Mouse (Mus musculus) heart, postnatal 0 days (tissue): Measurements from ENCODE around the gene Prtg. TPM values are rescaled to one million over a fixed set of nuclear protein-coding genes. Genes with fewer than 3 reads are reported as not detected.

Source experiments
- ATAC-seq: fragments of 200-750 bp; cut with Nextera tagmentation; 2 replicates; pipeline ENCODE4 v1.8.0; 2017; ENCODE audit warnings: low read depth, moderate number of reproducible peaks, moderate library complexity; ENCODE audit not compliant: insufficient read depth
- DNase-seq: peaks from one replicate; pipeline ENCODE4 v3.0.0-alpha.2; 2016; ENCODE audit warnings: low spot score
- H3K27ac ChIP-seq: fragments of 300-500 bp; sonication (generic); 2 replicates; pipeline ENCODE4 v1.5.1; 2014; ENCODE audit warnings: low read depth, mild to moderate bottlenecking
- H3K27me3 ChIP-seq: fragments of 300-500 bp; sonication (generic); 2 replicates; pipeline ENCODE4 v1.6.1; 2014; ENCODE audit warnings: low read length, mixed read lengths; ENCODE audit not compliant: control insufficient read depth, insufficient read depth
- H3K36me3 ChIP-seq: fragments of 300-500 bp; sonication (generic); replicated peaks from 2 replicates; pipeline ENCODE4 v1.6.1; 2014; ENCODE audit warnings: low read length, mixed read lengths; ENCODE audit not compliant: control insufficient read depth, insufficient read depth
- H3K4me1 ChIP-seq: fragments of 300-500 bp; sonication (generic); 2 replicates; pipeline ENCODE4 v1.6.1; 2014; ENCODE audit warnings: antibody characterized with exemption; ENCODE audit not compliant: control insufficient read depth, insufficient read depth
- H3K4me2 ChIP-seq: fragments of 300-500 bp; sonication (generic); 2 replicates; pipeline ENCODE4 v1.6.1; 2014; ENCODE audit warnings: low read depth, mild to moderate bottlenecking, low read length, moderate library complexity
- H3K4me3 ChIP-seq: fragments of 300-500 bp; sonication (generic); 2 replicates; pipeline ENCODE4 v1.5.1; 2014; ENCODE audit warnings: low read depth, low read length
- H3K9ac ChIP-seq: fragments of 300-500 bp; sonication (generic); replicated peaks from 2 replicates; pipeline ENCODE4 v1.6.1; 2014; ENCODE audit warnings: low read depth, low read length, mixed read lengths
- H3K9me3 ChIP-seq: fragments of 300-500 bp; sonication (generic); replicated peaks from 2 replicates; pipeline ENCODE4 v1.6.1; 2016; ENCODE audit warnings: low read length; ENCODE audit not compliant: control insufficient read depth
- CTCF ChIP-seq: IDR thresholded peaks from 2 replicates; pipeline ENCODE4 v1.5.1; 2016; ENCODE audit warnings: antibody characterized with exemption, control low read depth, low read depth
- EP300 ChIP-seq: IDR thresholded peaks from 2 replicates; pipeline ENCODE4 v1.6.1; 2016; ENCODE audit warnings: antibody characterized with exemption, low read depth
- WGBS: fragments of 180-500 bp; shearing (Covaris S2); extraction: QIAGEN DNeasy Blood & Tissue Kit; methylation state at CpG from one replicate; pipeline ENCODE4 v1.1.7; 2014; 5-methylcytosine and 5-hydroxymethylcytosine counted together
- polyA plus RNA-seq: library from polyadenylated mRNA; unstranded; fragments of >200 nt; fragmentation: Nextera tagmentation; extraction: Ambion mirVana; gene quantifications from 2 replicates; pipeline ENCODE4 v1.2.1, GENCODE M21; 2015
- total RNA-seq: library from RNA; depleted of rRNA; stranded (reverse); fragments of >200 nt; gene quantifications from 2 replicates; pipeline ENCODE4 v1.2.3, GENCODE M21; 2014; ENCODE audit warnings: low replicate concordance; rRNA removed

Gene Prtg
- total and polyA plus RNA-seq, 2 experiments from 2014 or later, result 0.04 to 0.31 TPM

DNA sequence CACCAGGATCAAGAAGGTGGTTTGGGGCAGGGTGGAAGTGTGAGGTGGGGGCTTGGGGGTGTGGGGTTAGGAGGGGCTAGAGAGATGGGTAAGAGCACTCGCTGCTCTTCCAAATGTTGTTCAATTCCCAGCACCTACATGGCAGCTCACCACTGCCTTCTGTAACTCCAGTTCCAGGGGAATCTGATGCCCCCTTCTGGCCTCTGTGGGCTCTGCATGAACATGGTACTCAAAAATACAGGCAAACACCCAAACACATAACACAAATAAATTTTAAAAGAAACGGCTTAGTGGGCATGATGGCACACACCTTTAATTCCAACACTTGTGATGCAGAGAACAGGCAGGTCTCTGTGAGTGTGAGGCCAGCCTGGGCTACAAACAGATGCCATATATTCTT, 148.1 kb downstream of the Prtg start:
- H3K36me3 ChIP-seq, result no peaks in the 10 kb centered on the region

DNA sequence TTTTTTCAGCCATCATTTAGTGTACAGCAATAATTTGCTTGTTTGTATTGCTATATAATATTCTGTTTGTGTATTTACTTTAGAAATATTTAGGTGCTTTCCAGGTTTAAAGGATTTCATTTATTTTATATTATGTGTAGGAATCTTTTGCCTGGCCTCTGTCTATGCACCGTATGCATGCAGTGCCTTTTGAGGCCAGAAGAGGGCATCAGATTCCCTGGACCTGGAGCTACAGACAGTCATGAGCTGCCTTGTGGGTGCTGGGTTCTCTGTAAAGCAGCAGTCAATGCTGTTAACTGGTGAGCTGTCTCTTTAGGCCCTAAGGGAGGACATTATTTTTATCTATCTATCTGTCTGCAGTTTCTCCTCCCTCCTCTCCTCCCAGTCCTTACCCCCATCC, 148.9 kb downstream of the Prtg start:
- WGBS, result 17% methylated on average over 1 of the region's 1 CpGs
- Histone ChIP-seq H3K4me3 (no peak overlapping the region), H3K36me3 (no peaks in the 10 kb centered on the region), H3K9me3 (no peaks in the 10 kb centered on the region), H3K4me1 (no peaks in the 10 kb centered on the region; the same call in 1 of the 2 replicates), H3K27ac (no peak overlapping the region), H3K27me3 (no peaks in the 10 kb centered on the region), H3K4me2 (no peak overlapping the region), H3K9ac (no peak overlapping the region)
- DNase-seq, result no peak
- ATAC-seq, result no peak; the same call in 1 of the 2 replicates
- no peak for TF ChIP-seq EP300
- peak; percentile 68 for TF ChIP-seq CTCF

More for the DNA sequence above, 148.1 kb downstream of the Prtg start:
- WGBS, result 63% methylated on average over 2 of the region's 2 CpGs
- no peak overlapping the region for H3K4me3 ChIP-seq
- H3K9ac ChIP-seq, result no peak overlapping the region
- no peak overlapping the region for H3K4me2 ChIP-seq
- no peak for DNase-seq
- no peaks in the 10 kb centered on the region for H3K9me3 ChIP-seq
- TF ChIP-seq CTCF (peak; percentile 26; the same call in 1 of the 2 replicates), EP300 (no peak)
- no peak overlapping the region for H3K27ac ChIP-seq
- H3K27me3 ChIP-seq, result no peaks in the 10 kb centered on the region
- no peaks in the 10 kb centered on the region; the same call in 1 of the 2 replicates for H3K4me1 ChIP-seq
- no peak for ATAC-seq

DNA sequence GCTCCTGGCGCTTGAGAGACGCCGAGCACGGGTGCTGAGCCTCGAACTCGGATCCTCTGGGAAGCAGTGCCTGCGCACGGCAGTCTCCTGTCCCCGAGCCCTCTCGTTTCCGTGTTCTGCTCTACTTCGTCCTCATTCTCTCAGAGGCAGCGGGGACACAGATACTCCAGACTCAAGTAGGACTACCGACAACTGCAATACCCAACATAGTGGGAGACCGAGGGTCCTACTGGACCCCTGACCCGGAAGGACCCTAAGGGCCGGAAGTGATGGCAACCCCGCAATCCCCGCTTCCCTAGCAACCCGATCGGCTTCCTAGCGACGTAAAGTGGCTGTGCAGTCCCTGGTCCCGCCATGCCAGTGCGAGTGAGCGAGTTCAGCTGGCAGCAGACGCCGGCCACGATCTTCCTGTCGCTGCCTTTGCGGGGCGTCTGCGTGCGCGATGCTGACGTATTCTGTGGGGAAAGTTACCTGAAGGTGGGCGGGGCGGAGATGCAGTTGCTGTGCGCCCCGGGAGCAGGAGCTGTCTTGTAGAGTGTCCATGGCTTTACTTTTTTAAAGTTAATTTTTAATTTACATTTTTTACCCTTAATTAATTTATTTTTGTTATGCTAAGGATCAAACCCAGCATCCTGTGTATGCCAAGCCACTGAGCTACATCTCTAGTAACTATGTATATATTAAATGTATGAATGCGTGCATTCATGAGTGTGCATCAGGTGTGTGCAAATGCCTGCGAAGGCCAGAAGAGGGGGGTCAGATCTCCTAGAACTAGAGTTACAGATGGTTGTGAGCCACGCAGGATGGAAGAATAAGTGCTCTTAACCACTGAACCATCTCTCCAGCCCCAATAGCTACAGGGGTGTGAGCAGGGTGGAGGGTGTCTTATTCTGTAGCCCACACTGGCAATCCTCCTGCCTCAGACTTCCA, 152.1 kb downstream of the Prtg start, which contains the start of the genes Dyx1c1 and Gm44503:
Dyx1c1 (plus strand) TSS at position 265 of the 930 bp plus-strand sequence.
Gm44503 (plus strand) TSS at position 332 of the 930 bp plus-strand sequence.
- Histone ChIP-seq H3K4me1 (no peaks in the 10 kb centered on the region; the same call in 1 of the 2 replicates), H3K27ac (no peak within 1 kb of the TSS; the same call in 1 of the 2 replicates), H3K9me3 (no peaks in the 10 kb centered on the region), H3K36me3 (no peaks in the 10 kb centered on the region), H3K4me3 (peak within 1 kb of the TSS; percentile 58), H3K9ac (peak within 1 kb of the TSS; percentile 43), H3K4me2 (peak within 1 kb of the TSS; percentile 59), H3K27me3 (no peaks in the 10 kb centered on the region)
- 3% methylated on average over 43 of the region's 43 CpGs for WGBS
- TF ChIP-seq EP300 (no peak), CTCF (no peak)
- DNase-seq (peak; percentile 75), ATAC-seq (peak; percentile 92)

DNA sequence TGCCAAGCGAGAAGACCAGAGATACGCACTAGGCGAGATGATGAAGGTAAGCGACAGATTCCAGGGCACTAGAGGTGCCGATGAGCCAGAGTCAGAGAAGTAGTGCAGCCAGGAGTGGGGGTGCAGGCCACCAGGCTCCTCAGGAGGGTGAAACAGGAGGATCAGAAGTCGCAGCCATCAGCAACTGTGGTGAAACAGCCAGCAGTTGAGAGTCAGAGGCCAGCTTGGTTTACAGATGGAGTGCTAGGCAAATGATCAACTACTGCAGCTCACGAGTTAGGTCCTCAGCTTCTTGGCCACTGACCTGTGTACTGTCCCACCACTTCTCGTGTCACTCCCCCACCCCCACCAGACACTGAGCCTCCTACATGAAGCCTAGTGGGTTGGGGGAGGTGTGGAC, 154.7 kb downstream of the Prtg start:
- WGBS, result 68% methylated on average over 8 of the region's 8 CpGs
- no peak for ATAC-seq
- TF ChIP-seq CTCF (no peak), EP300 (no peak)

DNA sequence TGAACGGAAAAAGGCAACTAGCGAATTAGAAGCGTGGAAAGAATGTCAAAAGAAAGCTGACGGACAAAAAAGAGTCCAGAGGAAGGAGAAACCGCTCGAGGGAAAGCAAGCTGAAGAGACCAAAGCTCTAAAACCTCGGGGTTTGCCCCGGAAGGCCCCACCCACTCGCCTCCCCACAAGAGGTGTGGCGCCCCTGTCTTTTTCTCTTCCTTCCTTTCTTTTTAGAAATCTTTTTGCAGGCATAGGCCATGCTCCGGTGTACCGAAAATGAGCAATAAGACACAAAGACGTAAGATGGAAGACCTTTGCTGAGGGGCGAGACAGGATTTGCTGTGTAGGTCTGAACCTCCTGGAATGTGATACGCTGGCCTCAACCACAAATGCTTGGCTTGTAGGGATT, 155.3 kb downstream of the Prtg start:
- no peak overlapping the region for H3K4me3 ChIP-seq
- H3K9ac ChIP-seq, result no peak overlapping the region
- 63% methylated on average over 15 of the region's 15 CpGs for WGBS
- no peak overlapping the region for H3K27ac ChIP-seq
- H3K9me3 ChIP-seq, result no peaks in the 10 kb centered on the region
- no peaks in the 10 kb centered on the region for H3K27me3 ChIP-seq
- H3K4me2 ChIP-seq, result no peak overlapping the region
- H3K36me3 ChIP-seq, result no peaks in the 10 kb centered on the region
- H3K4me1 ChIP-seq, result no peaks in the 10 kb centered on the region; the same call in 1 of the 2 replicates
- TF ChIP-seq EP300, result no peak
- TF ChIP-seq CTCF, result no peak
- DNase-seq (no peak), ATAC-seq (no peak)

More for the DNA sequence above, 154.7 kb downstream of the Prtg start:
- no peak overlapping the region for H3K4me2 ChIP-seq
- H3K36me3 ChIP-seq, result no peaks in the 10 kb centered on the region
- H3K9ac ChIP-seq, result no peak overlapping the region
- DNase-seq, result no peak
- H3K27ac ChIP-seq, result no peak overlapping the region
- H3K4me3 ChIP-seq, result no peak overlapping the region
- H3K9me3 ChIP-seq, result no peaks in the 10 kb centered on the region
- H3K4me1 ChIP-seq, result no peaks in the 10 kb centered on the region; the same call in 1 of the 2 replicates
- H3K27me3 ChIP-seq, result no peaks in the 10 kb centered on the region

Other genes with a start within 250 kb of the Prtg start
- gene Nedd4, start 144.5 kb upstream of the Prtg start, total RNA-seq, result 444 and 493 TPM in 2 replicates
- gene Nedd4, start 144.5 kb upstream of the Prtg start, polyA plus RNA-seq, result 294 and 303 TPM in 2 replicates
- gene Pygo1, start 118.8 kb downstream of the Prtg start, total RNA-seq, result 1.9 and 2.2 TPM in 2 replicates
- 1.5 and 1.6 TPM in 2 replicates for gene Pygo1, start 118.8 kb downstream of the Prtg start, polyA plus RNA-seq
- gene Dyx1c1, start 151.9 kb downstream of the Prtg start, total RNA-seq, result not detected in 2 replicates
- gene Dyx1c1, start 151.9 kb downstream of the Prtg start, polyA plus RNA-seq, result 0.47 and 0.51 TPM in 2 replicates
- gene Gm44503, start 152.0 kb downstream of the Prtg start, total RNA-seq, result not detected in 2 replicates
- gene Gm44503, start 152.0 kb downstream of the Prtg start, polyA plus RNA-seq, result not detected in 2 replicates
- gene Ccpg1os, start 178.5 kb downstream of the Prtg start, total RNA-seq, result 0.85 and 28.0 TPM in 2 replicates
- gene Ccpg1os, start 178.5 kb downstream of the Prtg start, polyA plus RNA-seq, result 15.8 and 19.0 TPM in 2 replicates
- 8.3 and 11.3 TPM in 2 replicates for gene Ccpg1, start 178.6 kb downstream of the Prtg start, total RNA-seq
- 27.2 and 27.3 TPM in 2 replicates for gene Ccpg1, start 178.6 kb downstream of the Prtg start, polyA plus RNA-seq
- 3.0 and 8.8 TPM in 2 replicates for gene Pigb, start 233.5 kb downstream of the Prtg start, total RNA-seq
- 1.9 and 2.5 TPM in 2 replicates for gene Pigb, start 233.5 kb downstream of the Prtg start, polyA plus RNA-seq
- gene Rab27a, start 238.0 kb downstream of the Prtg start, total RNA-seq, result 3.1 and 4.0 TPM in 2 replicates
- gene Rab27a, start 238.0 kb downstream of the Prtg start, polyA plus RNA-seq, result 1.7 and 2.7 TPM in 2 replicates